Mouse (Mus musculus) T-cell, adult 66 days (primary cell): ENCODE results near the gene Col6a5. TPM values are rescaled to one million over a fixed set of nuclear protein-coding genes. Genes with fewer than 3 reads are reported as not detected.

ENCODE experiments used
- total RNA-seq, 2 experiments: library from RNA; stranded (reverse); gene quantifications; 3 replicates in 1 of 2; 4 replicates in 1 of 2; pipeline ENCODE4 v1.2.4; 2023

Gene Col6a5
- not detected for total RNA-seq

GRCm38 (mm10) chr9:105960533-105960932 is at the start of gene Col6a5:
Gene Col6a5 (minus strand): TSS chr9:105960643.

GRCm38 (mm10) chr9:105827791-105828385 is 132.6 kb downstream of the Col6a5 start, which contains the start of gene Col6a6:
Gene Col6a6 (minus strand): TSS chr9:105828160.

Other genes starting within 250 kb of the Col6a5 start
- gene Col6a6, start 132.5 kb downstream of the Col6a5 start, total RNA-seq, result 1 to 10 TPM in 1 of 2 experiments, under 1 TPM in 1; 0.92 to 1.1 TPM
- not detected for gene Col6a4, start 136.1 kb upstream of the Col6a5 start, total RNA-seq
- 10 to 100 TPM in 1 of 2 experiments, 1 to 10 TPM in 1; 7.2 to 14.7 TPM for gene Glyctk, start 197.5 kb upstream of the Col6a5 start, total RNA-seq
- 100 to 1,000 TPM; 147 to 149 TPM for gene Wdr82, start 210.3 kb upstream of the Col6a5 start, total RNA-seq
- 10 to 100 TPM; 52.0 to 60.3 TPM for gene Ppm1m, start 239.1 kb upstream of the Col6a5 start, total RNA-seq
- 100 to 1,000 TPM; 124 to 127 TPM for gene Twf2, start 242.5 kb upstream of the Col6a5 start, total RNA-seq